Mouse (Mus musculus) hindbrain, embryonic 13.5 days (tissue): ENCODE results near the gene Gm7980. TPM values are rescaled to one million over a fixed set of nuclear protein-coding genes. Genes with fewer than 3 reads are reported as not detected.
"Not testable (repeated sequence)": the region's sequence is repeated elsewhere in the genome, so short reads cannot be mapped to it uniquely, and the experiment has no call there.

Experiments
- ATAC-seq: fragments of 200-750 bp; cut with Nextera tagmentation; 2 replicates; pipeline ENCODE4 v1.8.0; 2017; ENCODE audit warnings: moderate TSS enrichment; ENCODE audit not compliant: low FRiP score
- H3K27ac ChIP-seq: fragments of 300-500 bp; sonication (generic); 2 replicates; pipeline ENCODE4 v1.5.1; 2015; ENCODE audit warnings: inconsistent platforms, mild to moderate bottlenecking, moderate library complexity
- H3K27me3 ChIP-seq: fragments of 300-500 bp; sonication (generic); 2 replicates; pipeline ENCODE4 v1.6.1; 2015; ENCODE audit warnings: mild to moderate bottlenecking, inconsistent platforms
- H3K36me3 ChIP-seq: fragments of 300-500 bp; sonication (generic); 2 replicates; pipeline ENCODE4 v1.6.1; 2015; ENCODE audit warnings: mild to moderate bottlenecking, inconsistent platforms
- H3K4me1 ChIP-seq: fragments of 300-500 bp; sonication (generic); replicated peaks from 2 replicates; pipeline ENCODE4 v1.6.1; 2015; ENCODE audit warnings: inconsistent platforms
- H3K4me2 ChIP-seq: fragments of 300-500 bp; sonication (generic); 2 replicates; pipeline ENCODE4 v1.6.1; 2015; ENCODE audit warnings: inconsistent platforms, mild to moderate bottlenecking, moderate library complexity
- H3K4me3 ChIP-seq: fragments of 300-500 bp; sonication (generic); 2 replicates; pipeline ENCODE4 v1.5.1; 2015; ENCODE audit warnings: mild to moderate bottlenecking, inconsistent platforms
- H3K9ac ChIP-seq: fragments of 300-500 bp; sonication (generic); 2 replicates; pipeline ENCODE4 v1.6.1; 2015; ENCODE audit warnings: mild to moderate bottlenecking, inconsistent platforms
- H3K9me3 ChIP-seq: fragments of 300-500 bp; sonication (generic); 2 replicates; pipeline ENCODE4 v1.6.1; 2016; ENCODE audit warnings: inconsistent platforms
- WGBS: fragments of 180-500 bp; shearing (Covaris S2); methylation state at CpG from one replicate; pipeline ENCODE4 v1.1.7; 2015; 5-methylcytosine and 5-hydroxymethylcytosine counted together
- polyA plus RNA-seq: library from polyadenylated mRNA; unstranded; fragments of >200 nt; fragmentation: Nextera tagmentation; extraction: Ambion mirVana; gene quantifications from 2 replicates; pipeline ENCODE4 v1.2.1, GENCODE M21; 2015

Gm7980 gene
- not detected in 2 replicates for polyA plus RNA-seq

DNA sequence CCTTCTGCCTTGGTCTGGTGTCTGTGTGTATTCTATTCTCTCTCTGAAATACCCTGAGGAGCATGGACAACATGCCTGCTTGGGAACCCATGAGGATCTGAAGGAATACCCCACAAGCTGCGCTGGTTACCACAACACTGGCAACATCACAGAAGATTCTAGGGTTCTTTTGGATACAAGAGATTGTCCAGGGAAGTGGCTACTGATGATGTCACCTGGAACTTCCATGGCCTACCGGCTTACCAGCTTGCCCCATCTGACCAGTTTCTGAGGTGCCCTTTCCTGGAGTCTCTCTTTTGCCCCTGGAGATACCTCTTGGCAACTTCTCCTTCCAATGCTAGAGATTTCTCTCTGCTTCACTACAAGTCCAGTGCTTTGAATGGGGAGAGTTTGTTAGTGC lies at the start of gene Gm7980:
Gm7980 (minus strand) TSS at position 101 of the 400 bp plus-strand sequence.
- H3K9me3 ChIP-seq, H3K27me3 ChIP-seq, H3K36me3 ChIP-seq, H3K27ac ChIP-seq, H3K4me1 ChIP-seq, H3K4me2 ChIP-seq, H3K9ac ChIP-seq, H3K4me3 ChIP-seq, ATAC-seq: not testable (repeated sequence)
- no CpG with 5 or more reads among the region's 2 CpGs for WGBS

DNA sequence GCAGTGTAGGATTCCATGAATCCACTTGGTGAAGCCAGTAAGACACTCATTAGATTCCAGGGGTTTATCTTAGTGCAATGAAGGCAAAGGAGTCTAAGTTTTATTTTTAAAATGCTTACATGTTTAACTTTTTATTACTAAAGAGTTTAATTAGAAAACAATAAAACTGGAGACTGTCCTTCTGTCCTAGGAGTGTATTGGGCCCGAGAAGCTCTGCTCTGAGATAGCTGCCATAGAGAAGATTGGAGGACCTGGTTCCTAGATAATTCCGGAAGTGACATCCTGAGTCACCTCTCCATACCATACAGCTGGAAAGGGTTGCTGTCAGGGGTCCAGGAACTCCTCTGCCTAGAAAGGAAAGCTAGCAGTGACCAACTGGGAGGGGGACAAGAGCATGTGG lies 36.6 kb upstream of the Gm7980 start, which contains the start of gene 1700024B05Rik:
1700024B05Rik (plus strand) TSS at position 301 of the 400 bp plus-strand sequence.
- not testable (repeated sequence) for H3K9ac ChIP-seq, H3K4me1 ChIP-seq, H3K27ac ChIP-seq, H3K9me3 ChIP-seq, ATAC-seq, H3K36me3 ChIP-seq, H3K27me3 ChIP-seq, H3K4me3 ChIP-seq, H3K4me2 ChIP-seq
- 75% methylated on average over 2 of the region's 2 CpGs for WGBS

DNA sequence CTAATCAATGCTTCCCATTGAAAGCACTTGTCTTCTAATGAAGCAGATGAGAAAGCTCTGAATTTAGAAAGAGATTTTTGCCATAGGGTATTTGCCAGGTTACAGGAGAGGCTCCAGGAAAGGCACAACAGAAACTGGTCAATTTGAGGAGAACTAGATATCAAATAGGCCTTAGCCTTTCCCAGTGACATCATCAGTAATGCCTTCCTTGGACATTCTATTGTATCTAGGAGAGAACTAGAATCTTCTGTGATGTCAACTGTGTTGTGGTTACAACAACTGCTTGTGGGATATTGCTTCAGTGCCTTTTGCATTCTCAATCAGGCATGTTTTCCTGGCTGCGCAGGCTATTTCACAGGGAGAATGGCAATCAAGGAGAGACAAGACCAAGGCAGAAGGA lies 17.6 kb upstream of the Gm7980 start, which contains the start of gene 1700049E17Rik1:
1700049E17Rik1 (plus strand) TSS at position 301 of the 400 bp plus-strand sequence.
- not testable (repeated sequence) for ATAC-seq, H3K36me3 ChIP-seq, H3K4me1 ChIP-seq, H3K9ac ChIP-seq, H3K4me2 ChIP-seq, H3K27ac ChIP-seq, H3K4me3 ChIP-seq, H3K9me3 ChIP-seq, H3K27me3 ChIP-seq
- WGBS, result no CpG with 5 or more reads among the region's 1 CpGs

Other genes starting within 250 kb of the Gm7980 start
- gene Gm8068, start 205.4 kb downstream of the Gm7980 start, polyA plus RNA-seq, result not detected in 2 replicates
- gene Gm7929, start 156.7 kb downstream of the Gm7980 start, polyA plus RNA-seq, result not detected in 2 replicates
- not detected in 2 replicates for gene Gm47189, start 134.8 kb downstream of the Gm7980 start, polyA plus RNA-seq
- not detected in 2 replicates for gene 1700049E17Rik1, start 17.7 kb upstream of the Gm7980 start, polyA plus RNA-seq
- not detected in 2 replicates for gene 1700024B05Rik, start 36.7 kb upstream of the Gm7980 start, polyA plus RNA-seq
- gene Gm6401, start 60.6 kb upstream of the Gm7980 start, polyA plus RNA-seq, result not detected in 2 replicates
- gene Gm3543, start 76.0 kb upstream of the Gm7980 start, polyA plus RNA-seq, result not detected in 2 replicates
- gene Gm7951, start 210.1 kb upstream of the Gm7980 start, polyA plus RNA-seq, result not detected in 2 replicates